Mouse (Mus musculus) erythroblast, embryonic 14.5 days (primary cell): ENCODE data around the gene F5.

Source experiments
- GATA1 ChIP-seq: IDR thresholded peaks from 2 replicates; pipeline ENCODE4 v1.6.1; 2012; ENCODE audit warnings: low read length, inconsistent platforms, mixed read lengths
- TAL1 ChIP-seq: IDR thresholded peaks from 3 replicates; pipeline ENCODE4 v1.6.1; 2012; ENCODE audit warnings: low read length, inconsistent platforms, mixed read lengths

GRCm38 (mm10) chr1:164208437-164208836 lies 56.8 kb downstream of the F5 start:
- TF ChIP-seq GATA1 (no peak), TAL1 (no peak)
